Mouse (Mus musculus): ENCODE data around the gene Ly6g6e. TPM values are rescaled to one million over a fixed set of nuclear protein-coding genes. Genes with fewer than 3 reads are reported as not detected.
"Not testable (repeated sequence)": the region's sequence is repeated elsewhere in the genome, so short reads cannot be mapped to it uniquely, and the experiment has no call there.

The Ly6g6e gene
- total RNA-seq, 2 experiments from 2014 or later: not detected

DNA sequence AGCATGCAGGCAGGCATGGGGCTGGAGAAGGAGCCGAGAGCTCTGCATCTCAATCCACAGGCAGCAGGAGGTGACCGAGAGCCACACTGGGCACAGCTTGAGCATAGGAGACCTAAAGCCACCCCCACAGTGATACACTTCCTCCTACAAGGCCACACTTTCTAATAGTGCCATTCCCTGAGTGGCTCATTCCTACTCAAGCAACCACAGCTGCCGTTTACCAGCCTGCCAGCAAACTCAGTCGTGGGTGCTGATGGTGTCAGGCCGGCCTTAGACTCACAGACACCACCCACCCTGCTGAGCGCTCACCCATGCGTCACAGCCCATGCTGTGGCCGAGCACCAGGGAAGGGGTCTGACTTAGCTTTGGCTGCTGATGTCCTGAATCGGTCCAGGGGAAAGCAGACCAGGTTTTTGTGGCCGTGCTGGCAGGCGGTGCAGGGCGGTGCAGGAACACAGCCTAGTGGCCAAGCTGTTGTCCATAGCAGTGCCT, 20.5 kb downstream of the Ly6g6e start:
- no peak for ATAC-seq (ENCODE audit: poor library complexity, severe bottlenecking)

DNA sequence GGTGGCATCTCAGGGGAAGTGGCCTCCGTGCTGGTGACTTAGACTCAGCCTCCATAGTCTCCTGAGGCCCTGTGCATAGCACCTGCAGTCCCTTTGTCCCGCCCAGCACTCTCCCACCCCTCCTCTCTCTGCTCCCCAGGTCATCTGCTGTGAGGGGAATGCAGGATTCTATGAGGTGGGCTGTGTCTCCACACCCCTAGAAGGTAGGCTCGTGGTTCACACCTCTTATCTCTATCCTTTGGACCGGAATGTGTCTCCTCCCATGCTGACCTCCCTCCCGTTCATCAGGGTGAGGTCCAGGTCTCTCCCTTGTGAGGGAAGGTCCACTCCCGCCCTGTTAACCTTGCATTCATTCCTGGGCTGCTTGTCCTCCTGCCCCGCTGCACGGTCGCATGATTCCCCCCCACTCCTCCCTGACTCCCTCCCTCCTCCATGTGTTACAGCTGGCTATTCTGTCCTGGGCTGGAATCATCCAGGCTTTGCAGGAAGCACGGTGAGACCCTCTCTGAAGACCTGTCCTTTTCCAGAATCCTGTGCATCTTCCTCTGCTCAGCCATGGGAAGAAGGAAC, 23.6 kb downstream of the Ly6g6e start:
- no peak for ATAC-seq (ENCODE audit: poor library complexity, severe bottlenecking)

DNA sequence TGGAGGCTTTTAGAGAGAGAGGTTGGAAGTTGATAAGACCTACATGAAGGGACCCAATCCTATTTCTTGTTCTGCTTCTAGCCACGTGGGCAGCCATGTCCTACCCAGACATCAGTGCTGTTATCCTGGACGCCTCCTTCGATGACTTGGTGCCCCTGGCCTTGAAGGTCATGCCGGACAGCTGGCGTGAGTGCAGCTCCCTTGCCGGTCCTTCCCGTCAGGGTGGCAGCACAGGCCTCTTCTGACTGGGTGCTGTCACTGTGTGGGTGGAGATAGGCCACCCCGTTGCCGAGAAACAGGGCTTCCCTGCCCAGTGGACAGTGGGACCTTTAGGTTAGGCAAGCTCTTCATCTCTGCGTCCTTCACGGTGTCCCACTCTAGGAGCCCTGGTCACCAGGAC, 24.5 kb downstream of the Ly6g6e start:
- ATAC-seq (ENCODE audit: poor library complexity, severe bottlenecking): no peak

DNA sequence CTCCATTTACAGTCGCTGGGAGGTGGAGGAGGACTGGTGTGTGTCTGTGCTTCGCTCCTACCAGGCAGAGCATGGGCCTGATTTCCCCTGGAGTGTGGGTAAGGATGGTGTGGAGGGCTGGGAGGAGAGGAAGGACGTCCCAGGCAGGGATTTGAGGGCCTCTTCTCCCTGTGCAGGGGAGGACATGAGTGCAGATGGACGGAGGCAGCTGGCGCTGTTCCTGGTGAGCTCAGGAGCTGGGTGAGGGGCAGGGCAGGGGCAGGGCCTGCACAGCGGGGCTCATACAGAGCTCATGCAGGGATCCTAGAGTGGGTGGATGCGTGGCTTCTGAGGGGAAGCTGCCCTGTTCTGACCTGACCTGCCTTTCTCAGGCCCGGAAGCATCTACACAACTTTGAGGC, 25.6 kb downstream of the Ly6g6e start:
- ATAC-seq (ENCODE audit: poor library complexity, severe bottlenecking): no peak

DNA sequence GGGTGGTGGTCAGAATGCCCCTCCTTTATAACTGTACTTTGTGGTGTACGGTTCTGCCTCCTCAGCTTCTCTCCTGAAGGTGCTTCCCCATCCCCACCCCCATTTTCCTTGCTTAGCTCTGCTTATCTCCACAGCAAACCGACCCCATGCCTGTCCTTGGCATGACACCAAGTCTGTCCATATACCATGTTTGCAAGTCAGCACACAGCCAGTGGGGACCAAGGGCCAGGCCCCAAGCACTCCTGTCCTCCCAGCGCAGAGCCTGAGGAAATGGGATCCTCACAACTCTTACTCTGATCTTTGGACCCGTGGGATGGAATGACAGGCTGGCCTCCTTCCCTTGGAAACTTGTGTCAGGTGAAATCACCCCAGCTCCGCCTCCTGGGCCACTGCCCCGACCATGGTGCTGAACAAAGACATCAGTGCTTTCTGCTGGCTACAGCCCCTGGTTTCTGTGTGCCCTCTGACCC, 26.6 kb downstream of the Ly6g6e start:
- ATAC-seq (ENCODE audit: poor library complexity, severe bottlenecking): no peak

DNA sequence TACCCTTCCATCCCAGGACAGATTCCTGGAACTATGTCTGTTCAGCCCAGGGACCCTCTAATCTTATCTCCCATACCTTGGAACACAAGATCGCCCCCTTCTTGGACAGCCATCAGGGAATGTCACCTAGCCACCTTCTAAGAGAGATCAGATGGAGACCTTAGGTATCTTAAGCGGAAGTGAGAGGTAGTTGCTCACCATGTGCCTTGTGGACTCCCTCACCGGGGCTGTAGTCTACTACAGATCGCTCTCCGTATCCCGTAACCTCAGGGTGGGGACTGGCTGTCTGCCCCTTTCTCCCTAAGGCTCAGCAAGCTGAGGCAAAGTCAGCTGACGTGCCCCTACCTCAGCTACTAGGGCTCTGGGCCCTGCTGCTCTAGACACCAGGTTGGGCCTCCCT, 27.4 kb downstream of the Ly6g6e start:
- ATAC-seq (ENCODE audit: poor library complexity, severe bottlenecking): no peak

DNA sequence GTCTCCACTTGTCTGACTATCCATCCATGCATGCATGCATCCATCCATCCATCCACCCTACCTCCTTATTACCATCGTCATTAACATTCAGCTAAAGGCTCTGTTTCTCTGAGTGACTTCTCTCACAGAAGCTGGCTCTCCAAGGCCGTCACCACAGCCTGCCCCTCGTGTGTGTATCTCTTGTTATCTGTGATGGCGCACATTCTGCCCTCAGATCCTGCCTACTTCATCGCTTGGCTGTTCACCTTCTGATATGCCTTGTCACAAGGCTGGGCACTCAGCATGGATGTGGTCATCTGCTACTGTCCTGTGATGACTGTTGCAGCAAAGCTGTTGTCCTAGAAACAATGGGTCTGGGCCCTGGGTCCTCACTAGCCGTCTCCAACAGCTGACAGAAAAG, 28.1 kb downstream of the Ly6g6e start:
- ATAC-seq (ENCODE audit: poor library complexity, severe bottlenecking): 0 out of 2 replicates have a peak, but pooled peaks have one; percentile 24

DNA sequence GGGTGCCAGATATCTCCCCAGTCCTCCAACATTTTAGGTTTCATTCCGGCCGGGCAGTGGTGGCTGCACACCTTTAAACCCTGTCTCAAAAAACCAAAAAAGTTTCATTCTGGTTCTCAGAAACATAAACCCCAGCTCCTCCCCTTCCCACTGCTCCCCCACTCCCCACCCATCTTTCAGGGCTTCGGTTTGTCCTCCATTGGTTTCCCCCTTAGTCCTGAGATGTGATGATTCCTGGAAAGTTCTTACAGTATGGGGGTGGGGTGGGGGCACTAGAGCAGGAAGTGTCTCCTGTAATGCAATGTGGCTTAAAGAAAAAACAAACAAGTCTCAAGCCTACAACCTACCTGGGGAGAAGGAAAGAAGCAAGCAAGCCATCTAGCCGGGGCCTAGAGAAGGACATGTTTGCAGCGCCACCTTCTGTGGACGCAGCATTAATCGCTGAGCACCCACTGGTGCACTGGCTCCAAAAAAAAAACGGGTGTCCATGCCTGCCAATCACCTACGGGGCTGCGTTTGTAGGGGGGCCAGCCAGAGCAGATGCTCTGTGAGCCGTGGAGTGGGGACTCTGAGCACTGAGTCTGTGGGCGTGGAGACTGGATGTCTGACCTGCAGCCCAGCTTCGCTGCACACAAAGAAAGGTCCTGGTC, 29.2 kb downstream of the Ly6g6e start:
- ATAC-seq (ENCODE audit: poor library complexity, severe bottlenecking): peak; percentile 49; the same call in 1 of the 2 replicates

DNA sequence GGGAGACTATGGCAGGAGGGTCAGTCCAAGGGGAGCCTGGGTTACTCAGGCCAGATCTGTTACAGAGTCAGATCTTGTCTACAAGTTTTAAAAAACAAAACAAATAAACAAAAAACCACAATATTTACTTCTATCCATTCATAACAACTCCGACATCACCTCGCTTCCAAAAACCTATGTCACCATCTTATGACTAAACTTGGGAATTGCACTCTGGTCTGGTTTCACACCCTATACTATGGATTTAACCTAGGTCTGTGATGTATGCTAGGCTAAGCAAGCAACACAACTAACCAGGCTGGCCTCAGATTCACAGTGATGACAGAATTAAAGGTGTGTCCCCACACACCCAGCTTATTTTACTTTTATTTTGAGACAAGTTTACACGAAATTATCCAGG, 29.8 kb downstream of the Ly6g6e start:
- no peak for ATAC-seq (ENCODE audit: poor library complexity, severe bottlenecking)

DNA sequence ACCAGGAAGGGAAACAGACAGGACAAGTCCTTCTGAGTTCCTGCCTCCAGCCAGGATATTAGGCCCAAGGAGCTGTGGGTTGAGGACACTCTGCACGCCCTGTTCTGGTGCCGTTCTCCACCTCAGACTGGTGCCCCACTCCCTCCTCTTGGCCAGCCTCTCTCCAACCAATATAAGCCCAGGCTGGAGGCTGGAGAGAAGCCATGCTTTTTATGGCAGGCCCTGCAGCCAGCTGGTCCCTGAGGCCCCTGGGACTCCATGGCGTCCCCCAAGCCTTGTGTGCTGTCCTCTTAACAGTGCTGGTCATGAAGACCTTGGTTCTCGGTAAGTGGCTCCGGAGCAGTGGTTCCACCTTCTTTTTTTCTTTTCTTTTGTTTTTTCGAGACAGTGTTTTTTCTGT, 31.4 kb downstream of the Ly6g6e start, which contains the start of gene Ly6g5c:
Gene Ly6g5c, plus strand, starts transcription at position 183 of the 400 bp plus-strand sequence.
- ATAC-seq (ENCODE audit: poor library complexity, severe bottlenecking): no peak

DNA sequence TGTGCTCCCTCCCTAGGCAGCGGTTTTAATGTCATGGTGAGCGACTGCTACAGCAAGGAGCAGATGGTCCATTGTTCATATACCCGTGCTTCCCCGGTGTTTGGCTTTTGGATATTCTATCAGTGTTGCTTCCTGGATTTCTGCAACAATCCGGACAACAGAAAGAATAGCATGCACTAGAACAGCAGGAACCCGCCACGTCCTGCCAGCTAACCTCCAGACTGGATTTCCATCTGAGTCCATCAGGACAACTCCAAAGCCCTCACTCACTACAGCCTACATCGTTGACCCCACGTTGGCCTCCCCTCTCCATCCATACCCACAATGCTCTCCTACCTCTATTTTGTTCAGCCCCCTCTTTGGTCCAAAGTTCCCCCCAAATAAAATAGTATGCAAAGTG, 35.1 kb downstream of the Ly6g6e start:
- no peak for ATAC-seq (ENCODE audit: poor library complexity, severe bottlenecking)

DNA sequence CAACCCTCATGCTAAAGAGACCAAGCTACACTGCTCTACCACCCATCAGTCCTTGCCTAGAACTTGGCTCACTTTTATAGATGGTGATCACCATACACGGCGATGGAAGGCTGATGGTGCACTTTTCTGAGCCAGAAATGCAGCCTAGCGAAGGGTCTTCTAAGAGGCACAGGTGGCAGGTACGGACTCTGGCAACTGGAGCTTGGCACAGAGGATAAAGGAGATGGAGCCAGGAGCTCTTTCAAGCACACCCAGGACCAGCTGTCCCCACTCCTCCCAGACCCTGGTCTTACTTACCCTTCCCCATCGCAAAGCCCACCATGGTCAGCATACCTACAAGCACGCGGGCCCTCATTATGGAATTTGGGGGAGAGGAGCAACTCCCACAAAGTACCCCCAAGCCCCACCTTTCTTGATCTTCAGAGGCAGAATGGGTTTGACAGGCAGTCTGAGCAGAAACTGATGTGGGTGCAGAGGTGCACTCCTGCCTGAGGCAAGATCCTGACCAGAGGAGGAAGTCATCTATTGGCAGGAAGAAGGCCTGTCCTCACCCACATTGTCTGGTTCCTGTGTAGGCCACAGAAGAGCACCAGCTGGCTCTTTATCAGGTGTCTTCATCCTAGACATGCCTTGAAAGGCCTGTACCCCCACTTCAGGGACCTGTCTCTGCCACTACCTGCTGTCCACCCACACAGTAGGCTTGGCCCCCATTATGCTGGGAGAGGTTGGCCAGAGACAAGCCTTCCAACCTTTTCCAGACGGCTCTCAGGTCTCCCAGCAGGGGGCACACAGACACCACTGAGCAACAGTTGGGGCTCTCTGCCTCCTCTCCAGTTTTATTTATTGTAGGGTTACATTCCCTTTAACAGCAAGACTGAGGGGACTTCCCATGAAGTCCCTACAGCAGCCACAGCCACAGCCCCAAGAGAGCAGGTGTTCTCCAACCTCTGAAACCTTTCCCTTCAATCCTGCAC, 38.6 kb downstream of the Ly6g6e start, which contains the start of gene Ly6g5b:
Gene Ly6g5b, minus strand, starts transcription at position 383 of the 974 bp plus-strand sequence.
- peak; percentile 90 for ATAC-seq (ENCODE audit: poor library complexity, severe bottlenecking)

DNA sequence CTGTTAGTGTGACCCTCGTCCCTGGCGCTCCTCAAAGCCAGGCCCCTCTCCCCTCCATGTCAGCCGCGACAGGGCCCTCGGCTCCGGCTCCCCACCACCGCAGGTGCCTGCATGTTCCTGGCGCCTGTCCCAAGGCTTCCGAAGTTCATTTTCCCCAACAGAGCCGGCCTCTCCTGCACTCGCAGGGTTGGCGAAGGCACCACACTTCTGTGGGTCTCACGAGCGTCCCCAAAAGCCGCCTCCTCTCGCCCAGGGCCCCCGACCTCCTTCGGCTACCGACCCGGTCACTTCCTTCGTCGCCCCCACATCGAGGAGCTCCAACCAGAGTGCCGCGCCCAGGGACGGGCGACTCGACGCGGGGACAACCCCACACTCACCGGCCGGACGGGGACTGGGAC, 44.0 kb downstream of the Ly6g6e start:
- no peak for ATAC-seq (ENCODE audit: poor library complexity, severe bottlenecking)

DNA sequence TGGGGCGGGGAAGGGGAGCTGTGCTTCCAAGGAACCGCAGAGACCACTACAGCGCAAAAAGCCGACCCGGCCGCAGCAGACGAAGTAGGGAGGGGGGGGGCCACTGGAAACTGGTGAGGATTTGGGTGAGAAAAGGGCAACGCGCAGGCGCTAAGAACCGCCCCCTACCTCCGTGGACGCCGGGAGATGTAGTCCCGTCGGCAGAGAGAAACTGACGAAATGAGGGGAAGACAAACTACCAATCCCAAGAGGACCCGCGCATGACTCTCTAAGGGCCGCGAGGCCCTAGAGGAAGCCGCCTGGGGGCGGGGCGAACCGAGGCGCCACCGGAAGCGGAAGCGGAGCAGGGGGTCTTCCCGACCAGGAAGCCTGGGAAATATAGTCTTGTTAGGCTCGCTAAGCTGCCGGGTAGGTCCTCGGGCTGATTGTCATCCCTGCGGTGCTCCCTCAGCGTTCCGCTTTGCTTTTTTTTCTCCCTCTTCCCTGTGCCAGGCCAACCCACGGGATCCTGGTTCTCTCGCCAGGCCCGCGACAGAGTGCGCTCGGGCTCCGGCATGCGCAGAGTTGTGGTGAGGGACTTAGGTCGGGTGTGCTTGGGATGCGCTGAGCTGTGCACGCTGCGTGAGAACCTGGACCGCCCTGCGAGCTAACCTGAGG, 44.6 kb downstream of the Ly6g6e start, which contains the start of gene Gpank1:
Gene Gpank1, plus strand, starts transcription at position 313 of the 657 bp plus-strand sequence.
- ATAC-seq (ENCODE audit: poor library complexity, severe bottlenecking): peak; percentile 92

DNA sequence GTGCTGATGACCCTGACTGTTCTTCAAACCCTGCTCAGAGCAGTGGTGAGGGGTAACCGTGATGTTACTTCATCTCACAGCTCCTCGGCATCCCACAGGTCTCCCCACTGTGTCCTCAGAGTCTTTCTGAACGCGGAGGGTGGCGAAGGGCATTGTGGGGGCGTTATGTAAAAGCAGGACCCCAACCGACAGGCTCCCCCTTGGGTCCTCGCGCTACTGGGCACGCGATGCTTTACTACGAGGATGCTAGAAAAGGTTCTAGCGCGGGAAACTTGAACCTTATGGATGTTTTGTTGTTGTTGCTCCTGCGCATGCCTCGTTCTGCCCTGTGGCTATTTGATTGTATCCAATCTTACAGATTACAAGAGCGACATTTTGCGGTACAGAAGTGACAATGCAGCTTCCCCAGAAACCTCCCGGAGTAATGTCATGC, 45.2 kb downstream of the Ly6g6e start, which contains the start of gene Csnk2b:
Gene Csnk2b, minus strand, starts transcription at position 183 of the 433 bp plus-strand sequence.
- no peak for ATAC-seq (ENCODE audit: poor library complexity, severe bottlenecking)

DNA sequence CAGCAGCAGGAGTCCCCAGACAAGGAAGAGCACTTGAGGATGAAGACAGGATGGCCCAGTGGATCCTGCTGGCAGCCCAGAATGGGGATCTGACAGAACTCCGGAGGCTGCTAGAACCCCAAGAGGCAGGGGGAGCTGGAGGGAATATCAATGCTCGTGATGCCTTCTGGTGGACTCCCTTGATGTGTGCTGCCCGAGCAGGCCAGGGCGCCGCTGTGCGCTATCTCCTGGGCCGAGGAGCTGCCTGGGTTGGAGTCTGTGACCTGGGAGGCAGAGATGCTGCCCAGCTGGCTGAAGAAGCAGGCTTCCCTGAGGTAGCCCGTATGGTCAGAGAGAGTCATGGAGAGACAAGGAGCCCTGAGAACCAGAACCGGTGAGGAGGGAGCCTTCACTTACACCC, 46.6 kb downstream of the Ly6g6e start:
- ATAC-seq (ENCODE audit: poor library complexity, severe bottlenecking): not testable (repeated sequence)

DNA sequence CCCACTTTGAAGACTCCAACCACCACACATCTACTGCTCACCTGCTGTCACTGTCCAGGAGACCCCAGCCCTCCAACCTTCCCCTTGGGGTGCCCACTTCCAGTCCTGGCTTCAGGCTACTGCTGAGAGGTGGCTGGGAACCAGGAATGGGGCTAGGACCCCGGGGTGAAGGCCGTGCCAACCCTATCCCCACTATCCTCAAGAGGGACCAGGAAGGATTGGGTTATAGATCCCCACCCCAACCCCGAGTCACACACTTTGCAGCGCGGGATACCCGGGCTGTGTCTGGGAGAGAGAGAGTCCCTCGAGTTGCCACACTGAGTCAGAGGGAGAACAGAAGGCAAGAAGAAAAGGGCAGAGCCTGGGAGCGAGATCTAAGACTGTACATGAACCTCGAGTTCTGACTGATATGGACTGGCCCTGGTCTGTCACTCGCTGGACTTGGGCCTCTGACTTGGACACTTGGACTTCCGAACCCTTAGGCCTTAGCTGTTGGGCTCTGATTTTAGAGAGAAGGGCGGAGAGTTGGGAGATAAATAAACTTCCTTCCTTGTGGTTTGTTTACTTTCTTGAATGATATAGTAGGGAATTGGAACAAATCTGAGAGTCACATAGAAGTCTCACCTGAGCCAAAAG, 47.7 kb downstream of the Ly6g6e start:
- not testable (repeated sequence) for ATAC-seq (ENCODE audit: poor library complexity, severe bottlenecking)

DNA sequence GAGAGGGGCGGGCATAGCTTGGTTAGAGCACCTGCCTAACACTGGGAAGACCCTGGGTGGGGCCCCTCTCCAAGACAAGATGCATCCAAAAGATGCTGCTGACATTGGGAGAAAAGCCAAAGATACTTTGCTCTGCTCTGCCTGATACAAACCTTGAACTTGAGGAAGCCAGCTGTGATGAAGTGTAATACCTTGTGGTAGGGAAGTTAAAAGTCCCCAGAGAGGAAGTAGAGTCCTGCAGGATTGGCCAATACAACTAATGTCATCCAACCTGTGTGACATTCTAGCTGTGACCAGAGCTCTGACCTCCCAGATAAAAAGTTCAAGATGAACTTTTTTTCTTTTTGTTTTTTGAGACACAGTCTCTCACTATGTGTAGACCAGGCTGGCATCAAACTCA, 48.4 kb downstream of the Ly6g6e start:
- ATAC-seq (ENCODE audit: poor library complexity, severe bottlenecking): peak; percentile 42

DNA sequence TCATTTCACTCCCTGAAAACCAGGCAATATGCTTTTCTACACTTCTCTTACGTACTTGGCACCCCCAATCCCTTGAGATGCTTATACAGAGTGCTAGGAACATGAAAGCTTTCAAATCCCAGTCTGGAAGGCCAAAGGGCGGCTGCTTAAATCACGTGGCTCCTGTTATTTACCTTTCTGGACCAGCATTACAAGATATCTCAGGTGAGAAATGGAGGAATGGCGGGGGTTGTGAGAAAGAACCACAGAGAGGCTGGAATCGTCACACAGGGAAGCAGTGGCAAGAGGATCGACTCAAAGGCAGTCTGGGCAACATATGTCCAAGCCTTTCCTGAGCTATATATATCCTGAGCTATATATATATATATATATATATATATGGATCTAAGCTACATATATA, 48.9 kb downstream of the Ly6g6e start:
- ATAC-seq (ENCODE audit: poor library complexity, severe bottlenecking): no peak

DNA sequence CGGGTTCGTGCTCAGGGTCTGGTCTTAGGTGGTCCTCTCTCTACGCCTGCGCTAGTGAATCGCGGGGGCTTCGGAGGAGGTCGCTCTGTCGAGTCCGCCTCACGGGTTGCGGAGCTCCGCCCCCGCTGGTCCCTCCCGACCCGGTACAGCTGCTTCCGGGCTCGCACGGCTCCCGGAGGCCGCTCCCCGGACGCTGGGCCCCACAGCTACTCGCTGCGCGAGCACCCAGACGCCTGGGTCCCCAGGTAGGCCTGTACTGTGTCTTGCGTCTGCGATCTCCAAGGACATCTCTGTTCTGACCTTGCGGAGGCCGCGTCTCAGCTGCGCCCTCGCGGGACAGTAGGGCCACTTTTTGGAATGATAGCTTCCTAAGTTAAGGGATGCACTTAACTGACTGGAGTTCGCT, 49.5 kb downstream of the Ly6g6e start, which contains the start of gene D17H6S53E:
Gene D17H6S53E, plus strand, starts transcription at position 168 of the 406 bp plus-strand sequence.
- ATAC-seq (ENCODE audit: poor library complexity, severe bottlenecking): peak; percentile 65
